Mouse (Mus musculus): ENCODE data around the gene Ints4. TPM values are rescaled to one million over a fixed set of nuclear protein-coding genes. Genes with fewer than 3 reads are reported as not detected.
A peak's percentile ranks its signal among the peaks of the same experiment; 100 is the strongest.

Gene Ints4
- polyA plus RNA-seq, 1 experiment from 2014 or later: 69.7 TPM

GRCm38 (mm10) chr7:97569372-97569771 lies 88.6 kb downstream of the Ints4 start:
- Histone ChIP-seq H3K27me3 (ENCODE audit: low read depth, poor library complexity, severe bottlenecking) (no peaks in the 10 kb centered on the region), H3K4me3 (no peak overlapping the region), H3K9me3 (replicated peaks) (no peaks in the 10 kb centered on the region), H3K27ac (no peak overlapping the region), H3K4me1 (no peaks in the 10 kb centered on the region), H3K36me3 (no peaks in the 10 kb centered on the region)
- no peak for DNase-seq (ENCODE audit: low spot score)
- WGBS: 79% methylated on average over 4 of the region's 4 CpGs

GRCm38 (mm10) chr7:97570389-97570788 lies 89.6 kb downstream of the Ints4 start:
- DNase-seq (ENCODE audit: low spot score): no peak
- Histone ChIP-seq H3K4me1 (no peaks in the 10 kb centered on the region), H3K27me3 (ENCODE audit: low read depth, poor library complexity, severe bottlenecking) (no peaks in the 10 kb centered on the region), H3K4me3 (no peak overlapping the region), H3K9me3 (replicated peaks) (no peaks in the 10 kb centered on the region), H3K36me3 (0 out of 2 replicates have a peak, but pooled peaks cover 3% of the 10 kb centered on the region), H3K27ac (no peak overlapping the region)
- 73% methylated on average over 1 of the region's 1 CpGs for WGBS

- Histone ChIP-seq H3K9me3 (replicated peaks) (no peaks in the 10 kb centered on the region), H3K4me3 (peak overlapping the region; percentile 100), H3K36me3 (0 out of 2 replicates have a peak, but pooled peaks cover 3% of the 10 kb centered on the region), H3K27me3 (ENCODE audit: low read depth, poor library complexity, severe bottlenecking) (no peaks in the 10 kb centered on the region), H3K4me1 (peaks cover 10% of the 10 kb centered on the region), H3K27ac (peak overlapping the region; percentile 100)
- no peak for DNase-seq (ENCODE audit: low spot score)
- 34% methylated on average over 8 of the region's 8 CpGs for WGBS
Observed at GRCm38 (mm10) chr7:97578361-97579066, 97.8 kb downstream of the Ints4 start.

- WGBS: under 1% methylated on average over 52 of the region's 68 CpGs
- Histone ChIP-seq H3K27me3 (ENCODE audit: low read depth, poor library complexity, severe bottlenecking) (no peaks in the 10 kb centered on the region), H3K4me1 (peaks cover 10% of the 10 kb centered on the region), H3K27ac (peak within 1 kb of the TSS; percentile 100), H3K4me3 (peak within 1 kb of the TSS; percentile 100), H3K36me3 (0 out of 2 replicates have a peak, but pooled peaks cover 3% of the 10 kb centered on the region), H3K9me3 (replicated peaks) (no peaks in the 10 kb centered on the region)
- DNase-seq (ENCODE audit: low spot score): peak; percentile 95
Observed at GRCm38 (mm10) chr7:97579067-97579975, 98.6 kb downstream of the Ints4 start, which contains the start of the genes Aamdc and Rsf1. Gene Aamdc (minus strand): TSS chr7:97579497. Gene Rsf1 (plus strand): TSS chr7:97579889.

GRCm38 (mm10) chr7:97579976-97580842 lies 99.5 kb downstream of the Ints4 start:
- Histone ChIP-seq H3K36me3 (0 out of 2 replicates have a peak, but pooled peaks cover under 1% of the 10 kb centered on the region), H3K4me1 (peaks cover 10% of the 10 kb centered on the region), H3K27ac (peak overlapping the region; percentile 100), H3K27me3 (ENCODE audit: low read depth, poor library complexity, severe bottlenecking) (no peaks in the 10 kb centered on the region), H3K9me3 (replicated peaks) (no peaks in the 10 kb centered on the region), H3K4me3 (peak overlapping the region; percentile 100)
- DNase-seq (ENCODE audit: low spot score): peak; percentile 74
- WGBS: under 1% methylated on average over 63 of the region's 65 CpGs

GRCm38 (mm10) chr7:97580843-97581214 lies 100.1 kb downstream of the Ints4 start:
- no peaks in the 10 kb centered on the region for H3K27me3 ChIP-seq (ENCODE audit: low read depth, poor library complexity, severe bottlenecking)
- peak overlapping the region; percentile 100 for H3K27ac ChIP-seq
- WGBS: 1% methylated on average over 11 of the region's 11 CpGs
- peaks cover 10% of the 10 kb centered on the region for H3K4me1 ChIP-seq
- no peaks in the 10 kb centered on the region for H3K9me3 ChIP-seq (replicated peaks)
- H3K4me3 ChIP-seq: peak overlapping the region; percentile 100
- peak; percentile 88 for DNase-seq (ENCODE audit: low spot score)
- H3K36me3 ChIP-seq: no peaks in the 10 kb centered on the region

GRCm38 (mm10) chr7:97588506-97588905 lies 107.8 kb downstream of the Ints4 start:
- no peak overlapping the region for H3K27ac ChIP-seq
- WGBS: 84% methylated on average over 5 of the region's 5 CpGs
- no peak overlapping the region for H3K4me3 ChIP-seq
- DNase-seq (ENCODE audit: low spot score): no peak
- H3K36me3 ChIP-seq: peaks cover 24% of the 10 kb centered on the region
- H3K9me3 ChIP-seq (replicated peaks): no peaks in the 10 kb centered on the region
- H3K27me3 ChIP-seq (ENCODE audit: low read depth, poor library complexity, severe bottlenecking): no peaks in the 10 kb centered on the region
- peaks cover 8% of the 10 kb centered on the region; the same call in 1 of the 2 replicates for H3K4me1 ChIP-seq

GRCm38 (mm10) chr7:97590488-97590887 lies 109.7 kb downstream of the Ints4 start:
- 22% methylated on average over 3 of the region's 3 CpGs for WGBS
- no peak overlapping the region for H3K27ac ChIP-seq
- H3K9me3 ChIP-seq (replicated peaks): no peaks in the 10 kb centered on the region
- peaks cover 8% of the 10 kb centered on the region; the same call in 1 of the 2 replicates for H3K4me1 ChIP-seq
- no peak overlapping the region for H3K4me3 ChIP-seq
- H3K27me3 ChIP-seq (ENCODE audit: low read depth, poor library complexity, severe bottlenecking): no peaks in the 10 kb centered on the region
- H3K36me3 ChIP-seq: peaks cover 38% of the 10 kb centered on the region
- DNase-seq (ENCODE audit: low spot score): no peak

Other genes starting within 250 kb of the Ints4 start
- gene Usp35, start 148.9 kb upstream of the Ints4 start, polyA plus RNA-seq (2016; fragmentation: Nextera tagmentation; extraction: Ambion mirVana): 1.6 and 2.0 TPM in 2 replicates
- gene Kctd21, start 148.6 kb upstream of the Ints4 start, polyA plus RNA-seq (2016; fragmentation: Nextera tagmentation; extraction: Ambion mirVana): 3.5 and 4.2 TPM in 2 replicates
- gene Alg8, start 109.3 kb upstream of the Ints4 start, polyA plus RNA-seq (2016; fragmentation: Nextera tagmentation; extraction: Ambion mirVana): 53.4 and 55.2 TPM in 2 replicates
- 305 and 321 TPM in 2 replicates for gene Ndufc2, start 81.0 kb upstream of the Ints4 start, polyA plus RNA-seq (2016; fragmentation: Nextera tagmentation; extraction: Ambion mirVana)
- 0.45 and 0.46 TPM in 2 replicates for gene Thrsp, start 63.2 kb upstream of the Ints4 start, polyA plus RNA-seq (2016; fragmentation: Nextera tagmentation; extraction: Ambion mirVana)
- gene Kctd14, start 29.6 kb upstream of the Ints4 start, polyA plus RNA-seq (2016; fragmentation: Nextera tagmentation; extraction: Ambion mirVana): 0.69 and 1.0 TPM in 2 replicates
- 28.7 and 39.8 TPM in 2 replicates for gene Aamdc, start 98.5 kb downstream of the Ints4 start, polyA plus RNA-seq (2016; fragmentation: Nextera tagmentation; extraction: Ambion mirVana)
- 23.0 and 25.6 TPM in 2 replicates for gene Rsf1, start 98.9 kb downstream of the Ints4 start, polyA plus RNA-seq (2016; fragmentation: Nextera tagmentation; extraction: Ambion mirVana)
- 314 and 345 TPM in 2 replicates for gene Clns1a, start 215.7 kb downstream of the Ints4 start, polyA plus RNA-seq (2016; fragmentation: Nextera tagmentation; extraction: Ambion mirVana)